Mouse (Mus musculus) lung, postnatal 25 days (tissue): ENCODE data around the gene Dpagt1.
"Not testable (repeated sequence)": the region's sequence is repeated elsewhere in the genome, so short reads cannot be mapped to it uniquely, and the experiment has no call there.

ENCODE experiments used
- DNase-seq: peaks from one replicate; pipeline ENCODE4 v3.0.0; 2022; ENCODE audit warnings: low spot score

The Dpagt1 gene

DNA sequence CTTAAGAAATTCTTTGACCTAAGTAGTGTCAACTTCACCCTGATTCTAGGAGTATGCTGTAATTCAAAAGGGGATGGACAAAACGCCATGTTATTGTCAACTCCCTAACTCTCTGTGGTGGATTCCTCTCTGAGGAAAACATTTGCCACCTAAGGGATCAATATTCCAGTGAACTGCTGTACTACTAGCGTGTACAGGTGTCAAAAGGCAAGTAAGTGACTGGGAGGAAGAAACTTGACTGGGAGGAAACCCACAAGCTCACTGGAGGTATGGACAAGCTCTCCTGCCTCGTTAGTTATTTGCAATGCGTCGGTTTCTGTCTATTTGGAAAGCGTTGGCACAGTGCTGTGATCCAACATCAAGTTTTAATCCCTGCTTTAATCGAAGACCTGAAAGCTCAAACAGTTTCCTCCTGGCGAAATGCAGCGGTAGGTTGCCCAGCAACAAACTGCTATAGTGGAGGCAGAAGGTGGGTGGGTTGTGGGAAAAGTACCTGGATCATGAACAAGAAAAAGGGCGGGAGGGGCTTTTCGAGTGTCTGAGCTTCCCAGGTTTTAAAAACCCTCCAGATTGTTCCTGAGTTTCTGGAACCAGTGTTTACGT lies at the start of gene Dpagt1:
Dpagt1 (plus strand) TSS at position 252 of the 603 bp plus-strand sequence.
- DNase-seq = no peak

DNA sequence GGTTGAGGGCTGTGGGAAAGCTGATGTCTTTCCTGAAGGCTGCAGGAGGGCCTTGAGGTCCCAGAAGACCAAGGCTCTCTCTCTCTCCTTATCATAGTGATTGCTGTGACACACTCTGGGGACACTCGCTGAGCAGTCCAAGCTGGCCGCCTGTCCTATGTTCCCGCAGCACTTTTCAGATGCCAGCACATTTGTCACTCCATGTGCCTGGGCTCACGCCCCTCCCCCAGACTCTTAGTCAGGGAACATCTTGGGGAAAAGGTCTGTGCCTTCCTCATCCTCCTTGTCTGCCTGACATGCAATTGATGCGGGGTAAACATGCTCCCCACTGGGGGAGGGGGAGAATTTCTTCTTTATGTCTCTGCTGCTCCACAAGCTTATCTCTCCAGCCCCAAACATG lies 42.6 kb upstream of the Dpagt1 start:
- no peak for DNase-seq

- no peak for DNase-seq
These were observed 39.5 kb upstream of the Dpagt1 start for GRCm38 (mm10) chr9:44286256-44286850.

DNA sequence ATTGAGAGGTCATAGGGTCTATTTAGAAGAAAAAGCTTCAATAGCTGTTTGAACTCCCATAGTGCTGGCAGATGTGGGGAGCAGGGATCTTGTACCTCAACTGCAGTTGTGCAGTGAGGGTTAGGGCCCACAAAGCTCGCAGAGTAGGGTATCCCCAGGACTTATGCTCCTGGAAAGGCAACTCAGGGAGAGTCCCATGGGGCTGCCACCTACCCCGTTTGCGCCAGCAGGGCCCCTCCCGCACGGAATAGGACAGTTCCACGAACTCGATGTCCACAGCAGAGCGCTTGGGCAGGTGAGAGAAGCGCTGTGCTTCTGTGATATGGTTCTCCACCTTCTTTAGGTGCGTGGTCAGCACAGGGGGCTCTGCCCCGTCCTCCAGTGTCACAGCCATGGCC lies 38.8 kb upstream of the Dpagt1 start:
- no peak for DNase-seq

- DNase-seq = no peak
These were observed 38.3 kb upstream of the Dpagt1 start for GRCm38 (mm10) chr9:44287401-44288075.

DNA sequence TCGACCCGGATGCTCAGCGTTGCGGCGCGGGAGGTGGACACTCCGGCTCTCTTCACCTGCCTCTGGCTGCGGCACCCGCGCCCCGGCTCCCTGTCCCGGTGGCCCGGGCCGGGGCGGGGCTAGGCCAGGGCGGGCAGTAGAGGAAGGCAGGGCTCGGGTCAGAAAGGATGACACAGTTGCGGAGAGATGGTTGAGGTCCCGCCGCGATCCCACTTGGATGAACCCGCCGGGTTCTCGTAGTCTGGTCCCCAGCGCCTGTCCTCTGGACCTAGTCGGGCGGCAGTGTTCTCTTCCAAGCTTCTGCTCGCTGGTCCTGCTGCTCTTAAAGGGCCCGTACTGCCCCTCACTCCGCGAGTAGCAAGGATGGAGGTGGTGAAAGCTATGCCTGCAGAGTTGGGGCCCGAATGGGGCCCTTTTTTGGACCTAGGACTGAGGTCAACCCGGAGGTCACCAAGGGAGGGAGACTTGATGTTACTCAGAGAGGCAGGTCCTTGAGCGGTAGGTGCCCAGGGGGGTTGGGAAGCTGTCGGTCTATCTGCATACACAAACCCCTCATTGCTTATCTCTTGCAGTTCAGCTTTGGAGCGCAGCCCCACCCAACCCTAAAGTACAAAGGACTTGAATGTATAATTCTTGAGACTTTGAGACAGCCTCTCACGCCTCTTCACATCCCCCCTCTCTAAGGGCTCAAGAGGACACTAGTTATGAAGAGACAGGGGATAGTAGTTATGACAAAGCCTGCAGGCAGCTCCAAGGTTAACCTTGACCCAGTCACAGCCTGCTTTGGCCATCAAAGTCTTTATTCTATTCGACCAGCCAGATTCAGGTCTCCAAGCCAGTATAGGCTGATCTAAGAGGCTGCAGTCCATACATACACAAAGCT lies 37.5 kb upstream of the Dpagt1 start, which contains the start of gene Abcg4:
Abcg4 (minus strand) TSS at position 540 of the 883 bp plus-strand sequence.
- DNase-seq = no peak

DNA sequence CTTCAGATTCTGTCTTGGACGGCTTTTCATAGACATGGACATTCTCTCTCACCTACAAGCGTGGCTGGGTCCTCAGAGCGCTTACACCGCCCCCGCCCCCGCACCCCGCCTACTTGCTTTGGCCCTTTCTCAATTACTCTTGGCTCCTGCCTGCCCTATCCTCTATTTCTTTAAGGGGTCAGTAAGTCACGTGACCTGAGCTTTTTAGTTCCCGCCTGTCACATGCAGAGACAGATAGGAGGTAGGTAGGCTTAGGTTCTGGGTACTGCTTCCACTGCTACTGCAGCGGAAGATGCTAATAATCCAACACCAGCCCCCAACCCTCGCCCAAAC lies 36.9 kb upstream of the Dpagt1 start:
- no peak for DNase-seq

- peak; percentile 61 for DNase-seq
These were observed 33.3 kb upstream of the Dpagt1 start for GRCm38 (mm10) chr9:44292490-44292889.

DNA sequence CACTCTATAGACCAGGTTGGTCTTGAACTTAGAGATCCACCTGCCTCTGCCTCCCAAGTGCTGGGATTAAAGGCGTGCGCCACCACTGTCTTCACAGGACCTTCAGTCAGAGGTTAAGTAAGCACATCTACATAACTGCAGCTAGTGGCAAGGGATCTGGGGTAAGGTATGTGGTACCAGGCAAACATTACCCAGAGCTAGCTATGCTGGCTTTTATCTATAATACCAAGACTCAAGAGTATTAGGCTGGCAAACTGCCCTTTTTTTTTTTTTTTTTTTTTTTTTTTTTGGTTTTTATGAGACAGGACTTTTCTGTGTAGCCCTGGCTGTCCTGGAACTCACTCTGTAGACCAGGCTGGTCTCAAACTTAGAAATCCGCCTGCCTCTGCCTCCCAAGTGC lies 25.8 kb upstream of the Dpagt1 start:
- not testable (repeated sequence) for DNase-seq

DNA sequence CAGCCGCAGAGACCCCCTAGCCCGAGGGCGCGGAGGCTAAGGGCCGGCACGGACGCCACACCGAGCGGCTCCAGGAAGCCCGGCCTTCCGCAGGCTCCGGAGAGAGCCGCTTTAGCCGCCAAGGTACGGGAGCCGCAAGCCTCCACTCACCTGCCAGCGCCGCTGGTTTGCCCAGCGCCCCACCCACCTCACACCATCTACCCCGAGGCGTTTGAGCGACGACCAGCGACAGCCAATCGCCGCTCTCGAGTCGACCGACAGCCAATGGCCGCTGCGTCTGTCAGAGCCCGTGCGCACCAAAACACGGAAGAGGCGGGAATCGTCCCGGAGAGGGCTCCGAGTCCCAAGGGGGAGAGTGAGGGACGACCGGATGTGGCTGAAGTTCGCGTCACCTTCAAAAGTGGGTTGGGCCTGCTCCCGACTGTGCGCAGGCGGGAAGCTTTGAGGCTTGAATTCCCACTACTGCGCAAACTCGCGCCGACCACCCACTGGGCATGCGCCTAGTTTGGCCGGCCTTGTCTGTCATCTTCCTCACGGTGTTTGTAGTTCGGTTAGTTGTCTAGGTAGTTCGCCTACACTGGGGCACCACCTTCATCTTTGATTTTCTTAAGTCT lies 20.2 kb upstream of the Dpagt1 start, which contains the start of gene Hinfp:
Hinfp (minus strand) TSS at position 206 of the 614 bp plus-strand sequence.
- DNase-seq = peak; percentile 100

DNA sequence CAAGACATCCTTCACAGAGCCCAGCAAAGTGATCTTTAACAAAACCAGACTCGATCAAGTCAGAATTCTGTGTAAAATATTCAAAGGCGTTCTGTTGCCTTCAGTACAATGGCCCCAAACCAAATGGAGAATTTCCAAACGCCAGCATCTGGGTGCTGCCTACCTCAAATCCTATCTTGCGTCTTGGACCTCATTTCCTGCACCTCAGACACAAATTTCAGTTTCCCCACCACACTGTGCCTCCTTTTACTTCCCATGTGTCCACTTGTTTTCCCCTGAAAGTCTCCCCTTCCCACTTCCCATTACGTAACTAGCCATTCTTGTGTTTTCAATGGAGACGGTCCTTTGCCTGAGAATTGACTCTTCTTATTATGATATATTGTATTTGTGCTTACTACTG lies 19.3 kb upstream of the Dpagt1 start:
- DNase-seq = no peak

- no peak for DNase-seq
These were observed 18.6 kb upstream of the Dpagt1 start for GRCm38 (mm10) chr9:44307248-44307647.

- DNase-seq = no peak
These were observed 16.1 kb upstream of the Dpagt1 start for GRCm38 (mm10) chr9:44309756-44310155.

GRCm38 (mm10) chr9:44310750-44311135 lies 15.1 kb upstream of the Dpagt1 start:
- no peak for DNase-seq

- DNase-seq = peak; percentile 60
These were observed 14.4 kb upstream of the Dpagt1 start for GRCm38 (mm10) chr9:44311136-44312134.

DNA sequence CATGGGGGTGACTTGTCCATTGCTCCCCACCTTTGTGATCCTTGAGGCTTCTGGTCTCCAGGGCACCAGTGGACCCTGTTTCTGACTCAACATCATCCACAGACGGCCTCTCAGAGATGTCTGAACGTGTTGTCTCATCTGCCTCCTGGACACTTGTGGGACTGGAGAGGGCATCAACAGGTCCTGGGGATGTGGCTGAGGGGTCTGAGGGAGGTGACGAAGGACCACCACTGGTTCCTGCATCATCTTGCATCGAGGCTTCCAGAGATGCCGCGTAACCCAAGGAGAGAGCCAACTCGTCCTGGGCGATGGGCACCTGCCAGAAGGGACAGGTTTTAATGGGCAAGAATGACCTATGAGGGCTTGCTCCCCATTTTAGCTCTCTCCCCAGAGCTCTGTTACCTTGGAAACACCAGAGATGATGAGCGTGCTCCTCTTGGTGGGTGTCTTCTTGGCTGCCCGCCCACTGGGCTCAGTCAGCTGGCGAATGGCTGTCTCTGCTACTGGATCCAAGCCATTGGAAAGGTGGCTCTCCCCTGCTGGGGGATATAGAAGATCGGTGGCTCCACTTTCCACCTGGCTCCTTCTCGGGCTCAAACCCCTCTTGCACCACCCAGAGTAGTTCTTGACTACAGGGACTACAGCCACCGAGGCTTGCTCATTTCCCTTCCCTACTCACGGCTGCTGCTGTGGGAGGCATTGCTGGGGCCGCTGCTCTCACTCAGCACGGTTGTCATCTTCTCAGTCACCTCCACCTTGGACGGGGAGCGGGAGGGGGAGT lies 12.2 kb upstream of the Dpagt1 start:
- no peak for DNase-seq

- DNase-seq = no peak
These were observed 11.6 kb upstream of the Dpagt1 start for GRCm38 (mm10) chr9:44314257-44314547.

- no peak for DNase-seq
These were observed 10.9 kb upstream of the Dpagt1 start for GRCm38 (mm10) chr9:44314910-44315309.

DNA sequence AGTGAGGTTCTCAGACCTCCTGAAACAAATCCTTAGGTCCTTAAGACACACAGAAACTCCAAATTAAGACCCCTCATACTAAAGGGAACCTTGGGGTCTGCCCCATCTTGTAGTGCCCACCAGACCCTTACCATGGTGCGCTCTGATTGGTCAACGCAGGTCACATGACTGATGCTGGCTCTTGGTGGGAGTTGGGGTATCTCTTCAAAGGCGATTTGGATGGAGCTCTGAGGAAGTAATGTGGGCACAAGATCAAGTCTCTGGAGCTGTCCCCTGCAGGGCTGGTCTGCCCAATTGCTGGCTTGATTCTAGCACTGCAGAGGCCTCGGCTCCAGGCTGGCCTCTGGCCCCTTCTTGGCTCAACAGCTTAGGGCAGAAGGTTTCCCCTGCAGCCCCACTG lies 8.4 kb upstream of the Dpagt1 start:
- no peak for DNase-seq
